Mouse (Mus musculus) limb, embryonic 11.5 days (tissue): Measurements from ENCODE around the gene Clcn6. TPM values are rescaled to one million over a fixed set of nuclear protein-coding genes. Genes with fewer than 3 reads are reported as not detected.
A peak's percentile ranks its signal among the peaks of the same experiment; 100 is the strongest.

ENCODE experiments used
- ATAC-seq: fragments of 200-750 bp; cut with Nextera tagmentation; 2 replicates; pipeline ENCODE4 v1.8.0; 2017; ENCODE audit warnings: low read depth; ENCODE audit not compliant: insufficient number of reproducible peaks, low FRiP score, low TSS enrichment
- DNase-seq: peaks from one replicate; pipeline ENCODE4 v3.0.0-alpha.2; 2015; ENCODE audit warnings: low spot score
- H3K27ac ChIP-seq: fragments of 300-500 bp; sonication (generic); replicated peaks from 2 replicates; pipeline ENCODE4 v1.5.1; 2014; ENCODE audit warnings: low read depth, mild to moderate bottlenecking, low read length
- H3K27me3 ChIP-seq: fragments of 300-500 bp; sonication (generic); 2 replicates; pipeline ENCODE4 v1.6.1; 2014; ENCODE audit warnings: mild to moderate bottlenecking, low read length, mixed read lengths; ENCODE audit not compliant: control insufficient read depth, insufficient read depth
- H3K36me3 ChIP-seq: fragments of 300-500 bp; sonication (generic); 2 replicates; pipeline ENCODE4 v1.6.1; 2014; ENCODE audit warnings: mild to moderate bottlenecking, low read length, moderate library complexity, mixed read lengths; ENCODE audit not compliant: control insufficient read depth, insufficient read depth
- H3K4me1 ChIP-seq: fragments of 300-500 bp; sonication (generic); 2 replicates; pipeline ENCODE4 v1.6.1; 2014; ENCODE audit warnings: low read length, mixed read lengths; ENCODE audit not compliant: control insufficient read depth, insufficient read depth
- H3K4me2 ChIP-seq: fragments of 300-500 bp; sonication (generic); 2 replicates; pipeline ENCODE4 v1.6.1; 2014; ENCODE audit warnings: low read depth, mild to moderate bottlenecking, moderate library complexity; ENCODE audit not compliant: severe bottlenecking
- H3K4me3 ChIP-seq: fragments of 300-500 bp; sonication (generic); 2 replicates; pipeline ENCODE4 v1.5.1; 2014; ENCODE audit warnings: low read depth, low read length
- H3K9ac ChIP-seq: fragments of 300-500 bp; sonication (generic); 2 replicates; pipeline ENCODE4 v1.6.1; 2014; ENCODE audit warnings: mild to moderate bottlenecking, low read length
- H3K9me3 ChIP-seq: fragments of 300-500 bp; sonication (generic); 2 replicates; pipeline ENCODE4 v1.6.1; 2016; ENCODE audit warnings: low read length; ENCODE audit not compliant: control insufficient read depth
- WGBS: fragments of 180-500 bp; shearing (Covaris S2); extraction: QIAGEN DNeasy Blood & Tissue Kit; methylation state at CpG from one replicate; pipeline ENCODE4 v1.1.7; 2014; 5-methylcytosine and 5-hydroxymethylcytosine counted together
- polyA plus RNA-seq: library from polyadenylated mRNA; unstranded; fragments of >200 nt; fragmentation: Nextera tagmentation; extraction: Ambion mirVana; gene quantifications from 2 replicates; pipeline ENCODE4 v1.2.1, GENCODE M21; 2014

The Clcn6 gene
- polyA plus RNA-seq, 1 experiment from 2014 or later: 7.5 TPM

DNA sequence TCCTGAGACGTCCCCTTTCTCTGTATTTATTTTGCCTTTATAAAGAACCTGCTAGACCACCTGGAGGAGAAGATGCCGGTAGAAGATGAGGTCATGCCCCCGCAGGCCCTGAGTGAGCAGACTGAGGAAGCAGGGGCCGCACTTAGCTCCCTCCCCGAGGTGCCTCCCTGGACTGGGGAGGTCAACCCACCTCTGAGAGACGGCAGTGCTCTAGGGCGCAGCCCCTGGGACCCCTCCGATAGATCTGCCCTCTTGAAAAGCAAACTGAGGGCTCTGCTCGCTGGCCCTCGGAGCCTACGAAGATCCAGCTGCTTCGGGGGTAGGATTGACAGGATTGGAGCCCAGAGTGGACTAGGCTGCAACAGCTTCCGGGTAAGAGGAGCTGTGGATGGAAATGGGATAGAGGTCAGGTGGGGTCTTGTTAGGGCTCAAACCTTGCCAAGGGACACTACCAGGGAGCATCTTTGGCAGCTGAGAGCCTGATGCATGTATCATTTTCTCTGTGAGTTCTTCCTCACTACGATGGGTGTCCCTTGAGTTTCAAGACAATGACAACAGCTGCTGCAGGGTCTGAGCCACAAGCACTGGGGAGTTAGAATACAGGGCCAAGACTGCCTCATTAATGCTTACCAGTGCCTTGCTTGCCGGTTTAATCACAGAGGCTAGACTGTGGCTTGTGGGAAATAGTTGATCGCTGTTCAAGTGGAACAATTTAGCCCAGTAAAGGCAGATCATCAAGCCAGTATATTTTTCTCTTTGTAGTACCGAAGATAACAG is 37.4 kb downstream of the Clcn6 start:
- DNase-seq (no peak), ATAC-seq (no peak)
- WGBS: 83% methylated on average over 17 of the region's 17 CpGs
- Histone ChIP-seq H3K4me3 (no peak overlapping the region), H3K27ac (no peak overlapping the region), H3K27me3 (no peaks in the 10 kb centered on the region), H3K9me3 (no peaks in the 10 kb centered on the region), H3K9ac (peak overlapping the region; percentile 12; the same call in 1 of the 2 replicates), H3K4me1 (peaks cover 5% of the 10 kb centered on the region; the same call in 1 of the 2 replicates), H3K4me2 (no peak overlapping the region), H3K36me3 (peaks cover 4% of the 10 kb centered on the region)

DNA sequence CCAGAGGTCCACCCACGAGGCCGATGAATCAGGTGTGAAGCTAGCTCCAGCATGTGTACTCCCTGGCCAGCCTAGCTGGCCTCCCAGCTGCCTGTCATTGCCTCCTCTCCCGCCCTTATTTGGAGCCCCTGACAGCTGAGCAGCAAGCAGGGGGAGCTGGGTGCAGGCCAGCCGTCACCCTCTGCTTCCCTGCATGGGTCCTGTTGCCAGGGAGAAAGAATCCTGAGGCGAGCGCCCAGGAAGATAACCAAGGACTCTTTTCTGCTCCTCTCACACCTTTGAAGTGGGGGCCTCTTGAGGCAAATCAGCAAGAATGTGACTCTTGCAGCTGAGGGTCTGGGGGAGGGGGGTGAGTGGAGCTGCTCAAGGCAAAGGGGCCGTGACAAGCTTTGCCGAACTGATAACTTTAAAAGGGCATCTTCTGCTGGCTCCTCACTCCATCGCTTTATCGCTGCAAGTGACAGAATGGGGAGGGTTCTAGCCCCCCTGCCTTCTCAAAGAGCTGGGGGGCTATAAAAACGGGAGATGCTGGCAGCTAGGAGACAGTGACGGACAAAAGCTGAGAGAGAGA is 38.3 kb downstream of the Clcn6 start, which contains the start of gene Nppa:
Nppa (plus strand) TSS at position 521 of the 571 bp plus-strand sequence.
- 28% methylated on average over 12 of the region's 12 CpGs for WGBS
- no peaks in the 10 kb centered on the region for H3K9me3 ChIP-seq
- peak within 1 kb of the TSS; percentile 12; the same call in 1 of the 2 replicates for H3K9ac ChIP-seq
- no peak for DNase-seq
- H3K27ac ChIP-seq: no peak within 1 kb of the TSS
- ATAC-seq: no peak
- no peak within 1 kb of the TSS for H3K4me3 ChIP-seq
- no peak within 1 kb of the TSS for H3K4me2 ChIP-seq
- H3K4me1 ChIP-seq: peaks cover 5% of the 10 kb centered on the region; the same call in 1 of the 2 replicates
- peaks cover 4% of the 10 kb centered on the region for H3K36me3 ChIP-seq
- no peaks in the 10 kb centered on the region for H3K27me3 ChIP-seq

- H3K4me3 ChIP-seq: no peak overlapping the region
- 70% methylated on average over 3 of the region's 3 CpGs for WGBS
- no peaks in the 10 kb centered on the region for H3K36me3 ChIP-seq
- no peak overlapping the region for H3K27ac ChIP-seq
- ATAC-seq: no peak
- H3K4me2 ChIP-seq: no peak overlapping the region
- no peak overlapping the region for H3K9ac ChIP-seq
- H3K9me3 ChIP-seq: no peaks in the 10 kb centered on the region
- no peaks in the 10 kb centered on the region for H3K27me3 ChIP-seq
- H3K4me1 ChIP-seq: no peaks in the 10 kb centered on the region
- no peak for DNase-seq
Measured at GRCm38 (mm10) chr4:147995311-147995710, 43.3 kb downstream of the Clcn6 start.

GRCm38 (mm10) chr4:147993571-147994095 is 45.0 kb downstream of the Clcn6 start:
- no peak overlapping the region for H3K4me2 ChIP-seq
- H3K27ac ChIP-seq: no peak overlapping the region
- WGBS: 72% methylated on average over 7 of the region's 7 CpGs
- no peaks in the 10 kb centered on the region for H3K27me3 ChIP-seq
- no peaks in the 10 kb centered on the region for H3K9me3 ChIP-seq
- no peaks in the 10 kb centered on the region for H3K4me1 ChIP-seq
- H3K9ac ChIP-seq: no peak overlapping the region
- no peak overlapping the region for H3K4me3 ChIP-seq
- DNase-seq (no peak), ATAC-seq (no peak)
- no peaks in the 10 kb centered on the region for H3K36me3 ChIP-seq

- ATAC-seq: no peak
- no peak within 1 kb of the TSS for H3K4me2 ChIP-seq
- DNase-seq: peak; percentile 83
Measured at GRCm38 (mm10) chr4:147985205-147986132, 53.2 kb downstream of the Clcn6 start, which contains the start of gene Nppb. TSS of gene Nppb (plus strand) at chr4:147985788.

DNA sequence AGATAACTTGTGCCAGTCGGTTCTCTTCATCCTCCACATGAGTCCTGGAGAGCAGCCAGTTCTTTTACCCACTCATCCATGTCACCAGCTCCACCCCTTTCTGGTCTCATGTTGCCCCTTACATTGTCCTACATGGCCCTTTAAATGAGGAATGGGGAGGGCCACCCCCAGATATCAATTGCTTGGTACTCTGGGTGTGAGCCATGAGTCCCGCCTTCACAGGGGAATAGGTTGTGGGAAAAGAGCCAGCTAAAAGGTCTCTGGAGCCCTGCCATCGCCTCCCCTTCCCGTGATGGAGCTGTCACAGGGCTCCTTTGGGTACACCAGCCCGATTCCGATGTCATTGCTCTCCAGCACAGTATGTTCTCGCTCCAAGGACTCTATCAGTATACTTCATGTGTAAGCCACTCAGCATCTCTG is 59.2 kb downstream of the Clcn6 start:
- H3K27me3 ChIP-seq: no peaks in the 10 kb centered on the region
- H3K4me1 ChIP-seq: no peaks in the 10 kb centered on the region
- H3K9ac ChIP-seq: no peak overlapping the region
- no peak overlapping the region for H3K4me2 ChIP-seq
- ATAC-seq: no peak
- 83% methylated on average over 7 of the region's 7 CpGs for WGBS
- H3K4me3 ChIP-seq: no peak overlapping the region
- H3K27ac ChIP-seq: no peak overlapping the region
- H3K9me3 ChIP-seq: no peaks in the 10 kb centered on the region; the same call in 1 of the 2 replicates
- H3K36me3 ChIP-seq: no peaks in the 10 kb centered on the region
- DNase-seq: no peak

More at GRCm38 (mm10) chr4:147985205-147986132, 53.2 kb downstream of the Clcn6 start, which contains the start of gene Nppb:
- H3K36me3 ChIP-seq: no peaks in the 10 kb centered on the region
- H3K27ac ChIP-seq: no peak within 1 kb of the TSS
- 38% methylated on average over 20 of the region's 20 CpGs for WGBS
- H3K4me1 ChIP-seq: no peaks in the 10 kb centered on the region
- no peak within 1 kb of the TSS for H3K4me3 ChIP-seq
- H3K9ac ChIP-seq: no peak within 1 kb of the TSS
- no peaks in the 10 kb centered on the region for H3K27me3 ChIP-seq
- H3K9me3 ChIP-seq: no peaks in the 10 kb centered on the region

- Histone ChIP-seq H3K4me3 (no peak overlapping the region), H3K27me3 (no peaks in the 10 kb centered on the region), H3K27ac (no peak overlapping the region), H3K9me3 (no peaks in the 10 kb centered on the region; the same call in 1 of the 2 replicates), H3K4me2 (no peak overlapping the region), H3K4me1 (no peaks in the 10 kb centered on the region), H3K9ac (no peak overlapping the region), H3K36me3 (no peaks in the 10 kb centered on the region)
- DNase-seq: no peak
- no peak for ATAC-seq
- 88% methylated on average over 6 of the region's 6 CpGs for WGBS
Measured at GRCm38 (mm10) chr4:147978391-147978790, 60.2 kb downstream of the Clcn6 start.

- no peak for DNase-seq
- Histone ChIP-seq H3K4me1 (no peaks in the 10 kb centered on the region), H3K4me2 (no peak overlapping the region), H3K4me3 (no peak overlapping the region), H3K9me3 (no peaks in the 10 kb centered on the region; the same call in 1 of the 2 replicates), H3K9ac (no peak overlapping the region), H3K27me3 (no peaks in the 10 kb centered on the region), H3K36me3 (no peaks in the 10 kb centered on the region), H3K27ac (no peak overlapping the region)
- no peak for ATAC-seq
- WGBS: 74% methylated on average over 4 of the region's 4 CpGs
Measured at GRCm38 (mm10) chr4:147977726-147978125, 60.9 kb downstream of the Clcn6 start.
